Mouse (Mus musculus) kidney, embryonic 15.5 days (tissue): ENCODE results near the gene Vwf. TPM values are rescaled to one million over a fixed set of nuclear protein-coding genes. Genes with fewer than 3 reads are reported as not detected.
A peak's percentile ranks its signal among the peaks of the same experiment; 100 is the strongest.

Experiments used
- ATAC-seq: fragments of 200-750 bp; cut with Nextera tagmentation; replicated peaks from 2 replicates; pipeline ENCODE4 v1.8.0; 2017; ENCODE audit warnings: moderate TSS enrichment; ENCODE audit not compliant: low FRiP score
- H3K27ac ChIP-seq: fragments of 300-500 bp; sonication (generic); 2 replicates; pipeline ENCODE4 v1.5.1; 2015; ENCODE audit warnings: mild to moderate bottlenecking, inconsistent platforms
- H3K27me3 ChIP-seq: fragments of 300-500 bp; sonication (generic); 2 replicates; pipeline ENCODE4 v1.6.1; 2015; ENCODE audit warnings: inconsistent platforms
- H3K36me3 ChIP-seq: fragments of 300-500 bp; sonication (generic); 2 replicates; pipeline ENCODE4 v1.6.1; 2015; ENCODE audit warnings: inconsistent platforms
- H3K4me1 ChIP-seq: fragments of 300-500 bp; sonication (generic); 2 replicates; pipeline ENCODE4 v1.6.1; 2015; ENCODE audit warnings: inconsistent platforms
- H3K4me2 ChIP-seq: fragments of 300-500 bp; sonication (generic); 2 replicates; pipeline ENCODE4 v1.6.1; 2015; ENCODE audit warnings: moderate library complexity, mild to moderate bottlenecking, inconsistent platforms
- H3K4me3 ChIP-seq: fragments of 300-500 bp; sonication (generic); replicated peaks from 2 replicates; pipeline ENCODE4 v1.5.1; 2015; ENCODE audit warnings: mild to moderate bottlenecking, inconsistent platforms
- H3K9ac ChIP-seq: fragments of 300-500 bp; sonication (generic); 2 replicates; pipeline ENCODE4 v1.6.1; 2015; ENCODE audit warnings: mild to moderate bottlenecking, inconsistent platforms
- H3K9me3 ChIP-seq: fragments of 300-500 bp; sonication (generic); replicated peaks from 2 replicates; pipeline ENCODE4 v1.6.1; 2016; ENCODE audit warnings: inconsistent platforms
- WGBS: fragments of 180-500 bp; shearing (Covaris S2); methylation state at CpG from one replicate; pipeline ENCODE4 v1.1.7; 2015; ENCODE audit warnings: mixed read lengths; 5-methylcytosine and 5-hydroxymethylcytosine counted together
- polyA plus RNA-seq: library from polyadenylated mRNA; unstranded; fragments of >200 nt; fragmentation: Nextera tagmentation; extraction: Ambion mirVana; gene quantifications from 2 replicates; pipeline ENCODE4 v1.2.1, GENCODE M21; 2015

The Vwf gene
- polyA plus RNA-seq, 1 experiment from 2014 or later, result 6.6 TPM

- Histone ChIP-seq H3K9ac (no peak overlapping the region), H3K36me3 (no peaks in the 10 kb centered on the region), H3K9me3 (no peaks in the 10 kb centered on the region), H3K27ac (no peak overlapping the region), H3K4me3 (no peak overlapping the region), H3K4me2 (no peak overlapping the region), H3K4me1 (peaks cover 19% of the 10 kb centered on the region), H3K27me3 (peaks cover 15% of the 10 kb centered on the region; the same call in 1 of the 2 replicates)
- no peak for ATAC-seq
- 57% methylated on average over 8 of the region's 8 CpGs for WGBS
These were observed 45.2 kb downstream of the Vwf start for GRCm38 (mm10) chr6:125591652-125592385.

GRCm38 (mm10) chr6:125592536-125592935 is 46.0 kb downstream of the Vwf start:
- 89% methylated on average over 6 of the region's 6 CpGs for WGBS
- no peaks in the 10 kb centered on the region for H3K9me3 ChIP-seq
- no peak overlapping the region for H3K27ac ChIP-seq
- H3K9ac ChIP-seq, result no peak overlapping the region
- no peak overlapping the region for H3K4me2 ChIP-seq
- H3K36me3 ChIP-seq, result no peaks in the 10 kb centered on the region
- H3K4me3 ChIP-seq, result no peak overlapping the region
- H3K27me3 ChIP-seq, result peaks cover 15% of the 10 kb centered on the region; the same call in 1 of the 2 replicates
- ATAC-seq, result no peak
- H3K4me1 ChIP-seq, result peaks cover 26% of the 10 kb centered on the region

DNA sequence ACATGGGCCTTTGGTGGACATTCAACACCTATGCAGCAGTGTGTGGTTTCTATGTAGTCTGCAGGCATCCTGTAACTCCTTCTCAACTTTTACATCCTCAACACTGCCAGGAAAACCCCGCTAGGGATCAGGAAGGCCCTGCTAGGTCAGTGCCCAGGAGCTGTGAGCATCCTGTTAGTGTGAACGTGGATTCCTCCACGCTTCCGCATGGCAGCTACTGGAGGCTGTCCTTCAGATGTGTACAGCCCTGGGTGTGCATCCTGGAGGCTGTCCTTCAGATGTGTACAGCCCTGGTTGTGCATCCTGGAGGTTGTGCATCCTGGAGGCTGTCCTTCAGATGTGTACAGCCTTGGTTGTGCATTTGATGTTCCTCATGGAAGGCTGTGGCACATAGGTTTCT is 47.7 kb downstream of the Vwf start:
- no peak overlapping the region for H3K4me3 ChIP-seq
- WGBS, result 81% methylated on average over 4 of the region's 4 CpGs
- no peak overlapping the region for H3K4me2 ChIP-seq
- H3K4me1 ChIP-seq, result peaks cover 26% of the 10 kb centered on the region
- no peak overlapping the region for H3K27ac ChIP-seq
- no peaks in the 10 kb centered on the region for H3K9me3 ChIP-seq
- no peak overlapping the region for H3K9ac ChIP-seq
- no peak for ATAC-seq
- no peaks in the 10 kb centered on the region for H3K36me3 ChIP-seq
- peaks cover 15% of the 10 kb centered on the region; the same call in 1 of the 2 replicates for H3K27me3 ChIP-seq

- peaks cover 26% of the 10 kb centered on the region for H3K4me1 ChIP-seq
- no peak overlapping the region for H3K4me3 ChIP-seq
- H3K36me3 ChIP-seq, result no peaks in the 10 kb centered on the region
- no peak overlapping the region for H3K27ac ChIP-seq
- H3K9ac ChIP-seq, result no peak overlapping the region
- ATAC-seq, result no peak
- H3K4me2 ChIP-seq, result no peak overlapping the region
- 19% methylated on average over 4 of the region's 4 CpGs for WGBS
- no peaks in the 10 kb centered on the region for H3K9me3 ChIP-seq
- H3K27me3 ChIP-seq, result peaks cover 15% of the 10 kb centered on the region; the same call in 1 of the 2 replicates
These were observed 48.3 kb downstream of the Vwf start for GRCm38 (mm10) chr6:125594825-125595224.

DNA sequence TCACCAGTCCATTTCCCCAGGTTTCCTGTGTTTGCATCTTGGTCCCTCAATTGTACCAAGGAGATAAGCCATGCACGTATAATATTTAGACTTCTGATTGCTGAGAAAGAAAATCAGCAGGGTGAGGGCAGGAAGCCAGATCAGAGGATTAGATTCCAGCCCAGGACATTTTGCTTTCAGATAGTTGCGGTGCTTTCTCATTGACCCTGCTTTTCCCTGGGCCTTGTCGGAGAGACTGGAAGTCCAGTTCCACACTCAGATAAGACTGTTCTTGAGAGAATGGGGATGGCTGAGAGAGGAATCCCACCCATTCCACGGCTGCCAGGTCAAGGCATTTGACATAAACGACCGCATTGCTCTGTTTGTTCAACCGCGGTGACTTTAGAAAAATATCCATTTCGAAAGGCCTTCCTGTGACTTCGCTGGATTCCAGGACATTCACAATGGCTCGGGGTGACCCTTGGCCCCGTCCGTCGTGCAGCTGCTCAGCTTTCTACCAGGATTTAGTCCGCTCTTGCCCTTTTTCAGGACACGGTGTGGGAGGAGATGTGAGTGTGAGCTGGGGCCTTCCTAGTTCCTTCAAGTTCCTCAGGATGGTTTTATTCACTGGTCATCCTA is 50.2 kb downstream of the Vwf start:
- ATAC-seq, result no peak
- no peak overlapping the region for H3K27ac ChIP-seq
- H3K4me2 ChIP-seq, result no peak overlapping the region
- H3K9me3 ChIP-seq, result no peaks in the 10 kb centered on the region
- H3K4me3 ChIP-seq, result no peak overlapping the region
- H3K27me3 ChIP-seq, result 0 out of 2 replicates have a peak, but pooled peaks cover 6% of the 10 kb centered on the region
- 19% methylated on average over 16 of the region's 16 CpGs for WGBS
- H3K9ac ChIP-seq, result no peak overlapping the region
- H3K36me3 ChIP-seq, result no peaks in the 10 kb centered on the region
- H3K4me1 ChIP-seq, result peaks cover 12% of the 10 kb centered on the region

DNA sequence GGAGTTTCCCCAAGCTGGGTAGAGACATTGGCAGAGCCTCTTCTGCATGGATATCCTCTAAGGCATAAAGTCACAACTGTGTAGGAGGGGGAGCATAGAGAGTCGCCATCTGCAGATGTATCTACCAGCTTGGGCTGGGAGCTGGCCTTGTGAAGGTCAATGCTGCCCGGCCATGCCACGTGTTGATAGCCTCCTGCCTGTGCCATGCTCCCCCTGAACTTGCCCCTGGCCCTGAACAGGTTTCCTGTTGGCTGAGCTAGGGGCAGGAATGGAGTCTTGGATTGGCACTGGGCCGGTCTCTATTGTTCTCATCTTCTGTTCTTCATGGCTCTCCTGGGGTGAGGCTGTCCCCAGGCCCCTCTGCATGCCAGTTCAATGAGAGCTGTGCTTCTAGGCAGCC is 51.1 kb downstream of the Vwf start:
- Histone ChIP-seq H3K9me3 (no peaks in the 10 kb centered on the region), H3K4me2 (no peak overlapping the region), H3K4me3 (no peak overlapping the region), H3K9ac (no peak overlapping the region), H3K36me3 (no peaks in the 10 kb centered on the region), H3K27ac (no peak overlapping the region), H3K4me1 (peaks cover 13% of the 10 kb centered on the region), H3K27me3 (0 out of 2 replicates have a peak, but pooled peaks cover 12% of the 10 kb centered on the region)
- WGBS, result 83% methylated on average over 4 of the region's 4 CpGs
- ATAC-seq, result no peak

DNA sequence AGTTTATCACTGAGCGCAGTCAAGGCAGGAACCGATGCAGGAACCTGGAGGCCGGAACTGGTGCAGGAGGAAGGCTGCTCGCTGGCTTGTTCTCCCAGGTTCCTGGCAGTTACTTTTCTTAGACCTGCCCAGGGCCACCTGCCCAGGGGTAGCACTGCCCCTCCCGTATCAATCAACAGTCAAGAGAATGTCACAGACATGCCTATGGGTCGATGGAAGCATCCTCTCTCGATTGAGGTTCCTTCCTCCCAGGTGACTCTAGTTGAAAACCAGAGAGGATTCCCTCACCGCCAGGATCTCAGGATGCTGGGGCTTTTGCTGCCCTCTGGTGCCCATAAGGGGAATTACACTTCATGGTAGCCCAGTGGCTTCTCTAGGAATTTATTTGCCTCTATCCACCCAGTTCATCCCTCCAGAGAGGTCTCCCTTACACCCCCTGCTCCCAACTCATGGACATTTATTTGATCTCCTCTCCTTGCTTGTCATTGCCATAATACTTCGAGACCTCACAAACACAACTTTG is 53.5 kb downstream of the Vwf start:
- no peak overlapping the region for H3K27ac ChIP-seq
- no peak for ATAC-seq
- H3K36me3 ChIP-seq, result no peaks in the 10 kb centered on the region
- H3K4me2 ChIP-seq, result no peak overlapping the region
- peaks cover 15% of the 10 kb centered on the region; the same call in 1 of the 2 replicates for H3K27me3 ChIP-seq
- H3K9me3 ChIP-seq, result no peaks in the 10 kb centered on the region
- H3K9ac ChIP-seq, result no peak overlapping the region
- 39% methylated on average over 9 of the region's 9 CpGs for WGBS
- peaks cover 28% of the 10 kb centered on the region for H3K4me1 ChIP-seq
- H3K4me3 ChIP-seq, result no peak overlapping the region

DNA sequence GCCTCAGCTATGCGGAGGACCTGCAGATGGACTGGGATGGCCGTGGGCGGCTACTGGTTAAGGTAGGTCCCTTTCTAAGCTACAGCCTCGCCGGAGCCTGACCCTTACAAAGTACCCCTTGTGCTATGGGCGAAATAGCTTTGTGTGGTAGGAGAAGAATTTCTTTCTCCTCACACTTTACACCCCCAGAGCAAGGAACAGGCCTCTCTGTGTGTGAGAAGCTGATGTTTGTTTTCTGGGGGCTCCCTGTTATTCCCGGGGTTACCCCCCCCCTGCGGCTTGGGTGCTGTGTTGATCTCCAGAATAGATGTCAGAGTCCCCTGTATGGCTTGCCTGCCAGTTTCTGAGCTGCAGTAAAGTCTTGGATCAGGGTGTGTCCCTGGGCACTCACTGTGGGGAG is 54.1 kb downstream of the Vwf start:
- 80% methylated on average over 8 of the region's 8 CpGs for WGBS
- H3K27ac ChIP-seq, result no peak overlapping the region
- no peaks in the 10 kb centered on the region for H3K36me3 ChIP-seq
- no peaks in the 10 kb centered on the region for H3K9me3 ChIP-seq
- no peak overlapping the region for H3K4me3 ChIP-seq
- ATAC-seq, result no peak
- no peak overlapping the region for H3K4me2 ChIP-seq
- H3K4me1 ChIP-seq, result peaks cover 28% of the 10 kb centered on the region
- peaks cover 20% of the 10 kb centered on the region for H3K27me3 ChIP-seq
- no peak overlapping the region for H3K9ac ChIP-seq

GRCm38 (mm10) chr6:125601190-125601589 is 54.6 kb downstream of the Vwf start:
- Histone ChIP-seq H3K4me3 (no peak overlapping the region), H3K9ac (no peak overlapping the region), H3K27me3 (peaks cover 21% of the 10 kb centered on the region), H3K36me3 (no peaks in the 10 kb centered on the region), H3K27ac (no peak overlapping the region), H3K4me1 (peaks cover 28% of the 10 kb centered on the region), H3K4me2 (no peak overlapping the region), H3K9me3 (no peaks in the 10 kb centered on the region)
- 60% methylated on average over 4 of the region's 4 CpGs for WGBS
- no peak for ATAC-seq

GRCm38 (mm10) chr6:125601748-125602147 is 55.2 kb downstream of the Vwf start:
- Histone ChIP-seq H3K36me3 (no peaks in the 10 kb centered on the region), H3K27me3 (peaks cover 21% of the 10 kb centered on the region), H3K4me2 (no peak overlapping the region), H3K9ac (no peak overlapping the region), H3K9me3 (no peaks in the 10 kb centered on the region), H3K27ac (no peak overlapping the region), H3K4me1 (peaks cover 27% of the 10 kb centered on the region), H3K4me3 (no peak overlapping the region)
- ATAC-seq, result no peak
- WGBS, result 51% methylated on average over 5 of the region's 5 CpGs

DNA sequence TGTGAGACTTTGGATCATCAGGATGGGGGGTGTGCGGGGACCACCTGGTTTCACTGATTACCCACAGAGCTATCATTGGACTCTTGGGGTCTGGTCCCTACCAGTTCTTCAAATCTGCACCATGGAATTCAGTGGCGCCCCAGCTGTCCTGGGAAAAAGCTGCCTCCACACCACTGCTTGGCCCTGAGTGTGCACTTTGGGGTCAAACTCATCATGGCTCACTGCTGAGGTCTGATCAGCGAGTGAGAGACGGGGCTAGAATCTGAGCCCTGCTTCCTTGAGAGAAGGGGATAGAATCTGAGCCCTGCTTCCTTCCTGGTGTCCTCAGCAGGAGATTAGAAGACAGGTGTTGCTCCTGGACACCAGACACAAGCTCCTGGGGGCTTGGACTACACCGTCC is 55.8 kb downstream of the Vwf start:
- peaks cover 21% of the 10 kb centered on the region for H3K4me1 ChIP-seq
- H3K27ac ChIP-seq, result no peak overlapping the region
- H3K27me3 ChIP-seq, result peaks cover 21% of the 10 kb centered on the region
- H3K4me3 ChIP-seq, result no peak overlapping the region
- H3K9ac ChIP-seq, result no peak overlapping the region
- no peaks in the 10 kb centered on the region for H3K36me3 ChIP-seq
- 78% methylated on average over 5 of the region's 5 CpGs for WGBS
- H3K9me3 ChIP-seq, result no peaks in the 10 kb centered on the region
- ATAC-seq, result no peak
- H3K4me2 ChIP-seq, result no peak overlapping the region

- H3K9ac ChIP-seq, result no peak overlapping the region
- peak overlapping the region; percentile 45 for H3K4me2 ChIP-seq
- H3K27me3 ChIP-seq, result peaks cover 21% of the 10 kb centered on the region
- H3K4me3 ChIP-seq, result peak overlapping the region; percentile 12
- H3K4me1 ChIP-seq, result peaks cover 19% of the 10 kb centered on the region
- peak; percentile 52 for ATAC-seq
- H3K36me3 ChIP-seq, result no peaks in the 10 kb centered on the region
- 5% methylated on average over 18 of the region's 18 CpGs for whole genome bisulfite sequencing
- no peaks in the 10 kb centered on the region for H3K9me3 ChIP-seq
- H3K27ac ChIP-seq, result no peak overlapping the region
These were observed 56.7 kb downstream of the Vwf start for GRCm38 (mm10) chr6:125603234-125603633.
